Mouse (Mus musculus) limb, embryonic 14.5 days (tissue): Measurements from ENCODE around the gene Alkbh2. TPM values are rescaled to one million over a fixed set of nuclear protein-coding genes. Genes with fewer than 3 reads are reported as not detected.

Source experiments
- ATAC-seq: fragments of 200-750 bp; cut with Nextera tagmentation; 2 replicates; pipeline ENCODE4 v1.8.0; 2017; ENCODE audit warnings: low read depth, moderate number of reproducible peaks, moderate TSS enrichment; ENCODE audit not compliant: low FRiP score
- DNase-seq: peaks from one replicate; pipeline ENCODE4 v3.0.0-alpha.2; 2015; ENCODE audit warnings: low spot score
- H3K27ac ChIP-seq: fragments of 300-500 bp; sonication (generic); replicated peaks from 2 replicates; pipeline ENCODE4 v1.5.1; 2014; ENCODE audit warnings: low read depth, mild to moderate bottlenecking, low read length, moderate library complexity, mixed read lengths
- H3K27me3 ChIP-seq: fragments of 300-500 bp; sonication (generic); 2 replicates; pipeline ENCODE4 v1.6.1; 2014; ENCODE audit warnings: low read length, mixed read lengths; ENCODE audit not compliant: control insufficient read depth, insufficient read depth
- H3K36me3 ChIP-seq: fragments of 300-500 bp; sonication (generic); 2 replicates; pipeline ENCODE4 v1.6.1; 2014; ENCODE audit warnings: mild to moderate bottlenecking, low read length, moderate library complexity, mixed read lengths; ENCODE audit not compliant: control insufficient read depth, insufficient read depth
- H3K4me1 ChIP-seq: fragments of 300-500 bp; sonication (generic); 2 replicates; pipeline ENCODE4 v1.6.1; 2014; ENCODE audit warnings: antibody characterized with exemption, low read length, mixed read lengths; ENCODE audit not compliant: control insufficient read depth, insufficient read depth
- H3K4me2 ChIP-seq: fragments of 300-500 bp; sonication (generic); replicated peaks from 2 replicates; pipeline ENCODE4 v1.6.1; 2014; ENCODE audit warnings: low read depth, mild to moderate bottlenecking, low read length, moderate library complexity; ENCODE audit not compliant: severe bottlenecking
- H3K4me3 ChIP-seq: fragments of 300-500 bp; sonication (generic); replicated peaks from 2 replicates; pipeline ENCODE4 v1.5.1; 2014; ENCODE audit warnings: low read length
- H3K9ac ChIP-seq: fragments of 300-500 bp; sonication (generic); 2 replicates; pipeline ENCODE4 v1.6.1; 2014; ENCODE audit warnings: mild to moderate bottlenecking, low read depth, low read length, moderate library complexity; ENCODE audit not compliant: severe bottlenecking
- H3K9me3 ChIP-seq: fragments of 300-500 bp; sonication (generic); 2 replicates; pipeline ENCODE4 v1.6.1; 2016; ENCODE audit warnings: low read length; ENCODE audit not compliant: control insufficient read depth
- POLR2A ChIP-seq: fragments of 200-500 bp; IDR thresholded peaks from 2 replicates; pipeline ENCODE4 v1.8.0; 2012; ENCODE audit warnings: inconsistent platforms, mild to moderate bottlenecking, moderate library complexity, borderline replicate concordance; ENCODE audit not compliant: insufficient read depth, insufficient read length; ENCODE audit errors: extremely low read depth
- WGBS: fragments of 180-500 bp; shearing (Covaris S2); extraction: QIAGEN DNeasy Blood & Tissue Kit; methylation state at CpG from one replicate; pipeline ENCODE4 v1.1.7; 2014; 5-methylcytosine and 5-hydroxymethylcytosine counted together
- polyA plus RNA-seq, 2 experiments: library from polyadenylated mRNA; depleted of rRNA in 1 of 2; stranded (reverse) in 1 of 2; unstranded in 1 of 2; fragments of >200 nt; fragmentation: Nextera tagmentation in 1 of 2; extraction: Ambion mirVana in 1 of 2; gene quantifications; 2 replicates each; pipeline versions ENCODE4 v1.2.1 to v1.2.3; 2012 to 2014

Alkbh2 gene
- polyA plus RNA-seq, 2 experiments: 10.9 to 15.5 TPM

GRCm38 (mm10) chr5:114173877-114174581, 46.0 kb upstream of the Alkbh2 start:
- no peak overlapping the region for H3K27ac ChIP-seq
- no peak for TF ChIP-seq POLR2A
- no peaks in the 10 kb centered on the region for H3K9me3 ChIP-seq
- 35% methylated on average over 14 of the region's 16 CpGs for WGBS
- no peaks in the 10 kb centered on the region for H3K27me3 ChIP-seq
- ATAC-seq (no peak), DNase-seq (no peak)
- no peak overlapping the region for H3K4me3 ChIP-seq
- H3K4me2 ChIP-seq: peak overlapping the region; percentile 11
- H3K4me1 ChIP-seq: peaks cover 6% of the 10 kb centered on the region; the same call in 1 of the 2 replicates
- no peaks in the 10 kb centered on the region for H3K36me3 ChIP-seq
- no peak overlapping the region for H3K9ac ChIP-seq

GRCm38 (mm10) chr5:114173458-114173857, 45.4 kb upstream of the Alkbh2 start:
- no peak for ATAC-seq
- Histone ChIP-seq H3K4me2 (no peak overlapping the region), H3K4me1 (peaks cover 6% of the 10 kb centered on the region; the same call in 1 of the 2 replicates), H3K4me3 (no peak overlapping the region), H3K9me3 (no peaks in the 10 kb centered on the region), H3K27ac (no peak overlapping the region), H3K36me3 (no peaks in the 10 kb centered on the region), H3K27me3 (no peaks in the 10 kb centered on the region), H3K9ac (no peak overlapping the region)
- no peak for DNase-seq
- WGBS: 75% methylated on average over 7 of the region's 7 CpGs
- TF ChIP-seq POLR2A: no peak

GRCm38 (mm10) chr5:114172936-114173335, 44.9 kb upstream of the Alkbh2 start:
- H3K9me3 ChIP-seq: no peaks in the 10 kb centered on the region
- no peak for TF ChIP-seq POLR2A
- DNase-seq: no peak
- H3K4me3 ChIP-seq: no peak overlapping the region
- H3K4me1 ChIP-seq: peaks cover 6% of the 10 kb centered on the region; the same call in 1 of the 2 replicates
- no peaks in the 10 kb centered on the region for H3K27me3 ChIP-seq
- H3K9ac ChIP-seq: no peak overlapping the region
- no peak overlapping the region for H3K27ac ChIP-seq
- WGBS: 92% methylated on average over 3 of the region's 3 CpGs
- no peak for ATAC-seq
- no peaks in the 10 kb centered on the region for H3K36me3 ChIP-seq
- no peak overlapping the region for H3K4me2 ChIP-seq

- Histone ChIP-seq H3K36me3 (no peaks in the 10 kb centered on the region), H3K4me2 (no peak overlapping the region), H3K9ac (no peak overlapping the region), H3K4me3 (no peak overlapping the region), H3K4me1 (peaks cover 3% of the 10 kb centered on the region; the same call in 1 of the 2 replicates), H3K27ac (no peak overlapping the region), H3K27me3 (no peaks in the 10 kb centered on the region), H3K9me3 (no peaks in the 10 kb centered on the region)
- ATAC-seq: no peak
- no peak for TF ChIP-seq POLR2A
- WGBS: 89% methylated on average over 6 of the region's 7 CpGs
- no peak for DNase-seq
Observed at GRCm38 (mm10) chr5:114170345-114170744, 42.3 kb upstream of the Alkbh2 start.

- Histone ChIP-seq H3K9ac (no peak overlapping the region), H3K27ac (no peak overlapping the region), H3K27me3 (no peaks in the 10 kb centered on the region), H3K4me2 (no peak overlapping the region), H3K36me3 (no peaks in the 10 kb centered on the region), H3K4me3 (no peak overlapping the region), H3K9me3 (no peaks in the 10 kb centered on the region), H3K4me1 (no peaks in the 10 kb centered on the region)
- 74% methylated on average over 6 of the region's 6 CpGs for WGBS
- TF ChIP-seq POLR2A: no peak
- DNase-seq (no peak), ATAC-seq (no peak)
Observed at GRCm38 (mm10) chr5:114163117-114163696, 35.2 kb upstream of the Alkbh2 start.
